Mouse (Mus musculus) kidney, embryonic 16.5 days (tissue): ENCODE data around the gene Olfr315. TPM values are rescaled to one million over a fixed set of nuclear protein-coding genes. Genes with fewer than 3 reads are reported as not detected.
"Not testable (repeated sequence)": the region's sequence is repeated elsewhere in the genome, so short reads cannot be mapped to it uniquely, and the experiment has no call there.

Source experiments
- ATAC-seq: fragments of 200-750 bp; cut with Nextera tagmentation; 2 replicates; pipeline ENCODE4 v1.8.0; 2017; ENCODE audit warnings: moderate TSS enrichment; ENCODE audit not compliant: low FRiP score, low TSS enrichment
- H3K27ac ChIP-seq: fragments of 300-500 bp; sonication (generic); 2 replicates; pipeline ENCODE4 v1.5.1; 2014; ENCODE audit warnings: low read length
- H3K27me3 ChIP-seq: fragments of 300-500 bp; sonication (generic); 2 replicates; pipeline ENCODE4 v1.6.1; 2014; ENCODE audit warnings: low read length, control low read depth, mixed read lengths; ENCODE audit not compliant: insufficient read depth
- H3K36me3 ChIP-seq: fragments of 300-500 bp; sonication (generic); 2 replicates; pipeline ENCODE4 v1.6.1; 2014; ENCODE audit warnings: low read length, control low read depth, mixed read lengths; ENCODE audit not compliant: insufficient read depth
- H3K4me1 ChIP-seq: fragments of 300-500 bp; sonication (generic); 2 replicates; pipeline ENCODE4 v1.6.1; 2014; ENCODE audit warnings: low read length, control low read depth, mixed read lengths; ENCODE audit not compliant: insufficient read depth
- H3K4me2 ChIP-seq: fragments of 300-500 bp; sonication (generic); replicated peaks from 2 replicates; pipeline ENCODE4 v1.6.1; 2014; ENCODE audit warnings: low read depth, low read length
- H3K4me3 ChIP-seq: fragments of 300-500 bp; sonication (generic); 2 replicates; pipeline ENCODE4 v1.5.1; 2014; ENCODE audit warnings: mild to moderate bottlenecking, low read length
- H3K9ac ChIP-seq: fragments of 300-500 bp; sonication (generic); replicated peaks from 2 replicates; pipeline ENCODE4 v1.6.1; 2014; ENCODE audit warnings: low read length
- H3K9me3 ChIP-seq: fragments of 300-500 bp; sonication (generic); 2 replicates; pipeline ENCODE4 v1.6.1; 2016; ENCODE audit warnings: low read length, control low read depth
- WGBS: fragments of 180-500 bp; shearing (Covaris S2); extraction: QIAGEN DNeasy Blood & Tissue Kit; methylation state at CpG from one replicate; pipeline ENCODE4 v1.1.7; 2014; 5-methylcytosine and 5-hydroxymethylcytosine counted together
- polyA plus RNA-seq: library from polyadenylated mRNA; unstranded; fragments of >200 nt; fragmentation: Nextera tagmentation; extraction: Ambion mirVana; gene quantifications from 2 replicates; pipeline ENCODE4 v1.2.1, GENCODE M21; 2015

Gene Olfr315
- polyA plus RNA-seq, 1 experiment from 2014 or later, result not detected

DNA sequence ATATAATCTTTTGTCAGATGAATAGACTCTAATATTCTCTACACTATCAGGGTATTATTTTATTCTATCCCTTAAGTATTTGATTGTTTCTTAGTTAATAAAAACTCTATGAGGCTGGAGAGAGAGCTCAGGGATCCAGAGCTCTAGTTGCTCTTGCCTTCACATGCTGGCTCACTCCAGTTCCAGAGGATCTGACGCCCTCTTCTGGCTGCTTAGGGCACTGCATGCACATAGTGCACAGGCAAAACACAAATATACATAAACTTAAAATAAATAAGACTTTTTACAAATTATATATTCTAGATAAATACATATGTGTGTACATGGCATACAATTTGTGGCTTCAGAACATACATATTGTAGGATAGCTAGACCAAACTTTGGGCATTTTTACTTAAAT lies 39.0 kb downstream of the Olfr315 start:
- no peaks in the 10 kb centered on the region for H3K27me3 ChIP-seq
- no peak overlapping the region for H3K9ac ChIP-seq
- H3K27ac ChIP-seq, result no peak overlapping the region
- no peak overlapping the region for H3K4me2 ChIP-seq
- 0% methylated on average over 1 of the region's 1 CpGs for WGBS
- no peaks in the 10 kb centered on the region for H3K9me3 ChIP-seq
- H3K36me3 ChIP-seq, result no peaks in the 10 kb centered on the region
- H3K4me3 ChIP-seq, result no peak overlapping the region
- no peaks in the 10 kb centered on the region for H3K4me1 ChIP-seq
- no peak for ATAC-seq

DNA sequence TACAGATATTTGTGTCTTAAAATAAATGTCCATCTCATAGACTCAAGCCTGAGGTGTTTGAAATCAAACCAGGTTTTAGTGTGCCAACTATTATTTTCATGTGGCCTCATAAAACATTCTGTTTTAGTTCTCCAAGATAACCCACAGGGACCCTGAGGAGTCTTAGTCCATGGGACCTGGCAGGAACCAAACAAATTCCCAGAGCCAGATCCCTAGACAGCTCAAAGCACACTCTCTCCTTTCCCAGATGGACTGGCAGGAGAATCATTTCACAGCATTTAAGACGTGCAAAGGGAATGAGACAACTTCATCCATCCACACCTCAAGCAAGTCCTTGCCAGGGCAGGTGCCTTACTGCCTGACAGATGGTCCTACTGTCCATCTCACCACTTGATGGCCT lies 41.7 kb downstream of the Olfr315 start, which contains the start of gene Olfr313:
Gene Olfr313, plus strand, starts transcription at position 301 of the 400 bp plus-strand sequence.
- H3K4me2 ChIP-seq, H3K36me3 ChIP-seq, H3K4me3 ChIP-seq, H3K27ac ChIP-seq, H3K9me3 ChIP-seq, H3K27me3 ChIP-seq, H3K9ac ChIP-seq, H3K4me1 ChIP-seq, ATAC-seq: not testable (repeated sequence)
- WGBS, result 64% methylated on average over 1 of the region's 1 CpGs

DNA sequence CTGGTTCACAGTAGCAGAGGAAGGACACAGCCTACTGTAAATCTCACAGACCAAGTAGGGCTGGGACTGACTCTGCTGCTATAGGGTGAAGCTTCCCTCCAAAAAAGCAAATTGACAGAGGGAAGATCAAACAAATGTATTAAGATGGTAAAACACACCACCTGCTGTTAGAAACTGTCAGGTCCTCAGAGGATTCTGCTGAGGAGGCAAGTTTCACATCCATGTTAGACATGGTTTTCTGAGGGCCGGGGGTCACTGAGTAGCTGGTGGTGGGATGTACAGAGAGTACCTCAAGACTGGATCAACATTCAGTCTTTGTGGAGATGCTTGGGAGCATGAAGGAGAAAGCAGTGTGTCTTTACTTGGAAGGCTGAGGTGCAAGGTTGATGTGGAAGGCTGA lies 42.7 kb downstream of the Olfr315 start:
- ATAC-seq, result no peak

DNA sequence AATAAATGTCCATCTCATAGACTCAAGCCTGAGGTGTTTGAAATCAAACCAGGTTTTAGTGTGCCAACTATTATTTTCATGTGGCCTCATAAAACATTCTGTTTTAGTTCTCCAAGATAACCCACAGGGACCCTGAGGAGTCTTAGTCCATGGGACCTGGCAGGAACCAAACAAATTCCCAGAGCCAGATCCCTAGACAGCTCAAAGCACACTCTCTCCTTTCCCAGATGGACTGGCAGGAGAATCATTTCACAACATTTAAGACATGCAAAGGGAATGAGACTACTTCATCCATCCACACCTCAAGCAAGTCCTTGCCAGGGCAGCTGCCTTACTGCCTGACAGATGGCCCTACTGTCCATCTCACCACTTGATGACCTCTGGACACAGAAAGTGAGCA lies 55.9 kb downstream of the Olfr315 start, which contains the start of gene Olfr312:
Gene Olfr312, plus strand, starts transcription at position 301 of the 400 bp plus-strand sequence.
- H3K27me3 ChIP-seq, H3K9ac ChIP-seq, H3K36me3 ChIP-seq, H3K4me1 ChIP-seq, H3K9me3 ChIP-seq, H3K4me2 ChIP-seq, H3K27ac ChIP-seq, ATAC-seq, H3K4me3 ChIP-seq: not testable (repeated sequence)

More for the DNA sequence above, 42.7 kb downstream of the Olfr315 start:
- Histone ChIP-seq H3K4me3 (no peak overlapping the region), H3K36me3 (no peaks in the 10 kb centered on the region), H3K4me2 (no peak overlapping the region), H3K4me1 (no peaks in the 10 kb centered on the region), H3K9me3 (no peaks in the 10 kb centered on the region), H3K9ac (no peak overlapping the region), H3K27me3 (no peaks in the 10 kb centered on the region), H3K27ac (no peak overlapping the region)
- 79% methylated on average over 1 of the region's 1 CpGs for WGBS

DNA sequence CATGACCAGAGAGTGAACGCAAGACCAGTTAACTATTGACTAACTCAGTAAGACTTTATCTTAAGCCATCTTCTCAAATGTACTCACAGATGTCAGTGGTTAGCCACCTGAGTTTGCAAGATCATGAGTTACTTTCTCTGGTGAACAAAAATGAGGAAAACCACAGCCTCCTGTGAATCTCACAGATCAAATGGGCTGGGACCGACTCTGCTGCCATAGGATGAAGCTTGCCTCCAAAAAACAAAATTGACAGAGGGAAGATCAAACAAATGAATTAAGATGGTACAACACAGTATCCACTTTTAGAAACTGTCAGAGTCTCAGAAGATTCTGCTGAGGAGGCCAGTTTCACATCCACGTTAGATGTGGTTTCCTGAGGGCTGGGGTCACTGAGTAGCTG lies 56.8 kb downstream of the Olfr315 start:
- no peak for ATAC-seq
- H3K4me2 ChIP-seq, result no peak overlapping the region
- no peak overlapping the region for H3K27ac ChIP-seq
- H3K4me1 ChIP-seq, result no peaks in the 10 kb centered on the region
- H3K9ac ChIP-seq, result no peak overlapping the region
- no peaks in the 10 kb centered on the region for H3K36me3 ChIP-seq
- no peak overlapping the region for H3K4me3 ChIP-seq
- no peaks in the 10 kb centered on the region for H3K9me3 ChIP-seq
- WGBS, result 81% methylated on average over 3 of the region's 3 CpGs
- H3K27me3 ChIP-seq, result no peaks in the 10 kb centered on the region

Other genes with a start within 250 kb of the Olfr315 start
- gene Olfr330, start 238.4 kb upstream of the Olfr315 start, polyA plus RNA-seq, result not detected in 2 replicates
- not detected in 2 replicates for gene Olfr329-ps, start 226.8 kb upstream of the Olfr315 start, polyA plus RNA-seq
- 0.14 TPM in 1 of 2 replicates, not detected in the other for gene Olfr328, start 217.6 kb upstream of the Olfr315 start, polyA plus RNA-seq
- not detected in 2 replicates for gene Olfr224, start 202.6 kb upstream of the Olfr315 start, polyA plus RNA-seq
- not detected in 2 replicates for gene Olfr325, start 195.5 kb upstream of the Olfr315 start, polyA plus RNA-seq
- gene Olfr324, start 178.1 kb upstream of the Olfr315 start, polyA plus RNA-seq, result not detected in 2 replicates
- not detected in 2 replicates for gene 2210407C18Rik, start 157.1 kb upstream of the Olfr315 start, polyA plus RNA-seq
- not detected in 2 replicates for gene Olfr323, start 142.7 kb upstream of the Olfr315 start, polyA plus RNA-seq
- gene Trim58, start 132.7 kb upstream of the Olfr315 start, polyA plus RNA-seq, result 0.10 TPM in 1 of 2 replicates, not detected in the other
- gene Olfr322, start 114.4 kb upstream of the Olfr315 start, polyA plus RNA-seq, result 0.04 and 0.12 TPM in 2 replicates
- 0.05 TPM in 1 of 2 replicates, not detected in the other for gene Olfr320, start 92.1 kb upstream of the Olfr315 start, polyA plus RNA-seq
- gene Olfr319, start 74.0 kb upstream of the Olfr315 start, polyA plus RNA-seq, result not detected in 2 replicates
- not detected in 2 replicates for gene Olfr318, start 49.2 kb upstream of the Olfr315 start, polyA plus RNA-seq
- not detected in 2 replicates for gene Olfr317, start 34.0 kb upstream of the Olfr315 start, polyA plus RNA-seq
- gene Olfr316, start 20.5 kb upstream of the Olfr315 start, polyA plus RNA-seq, result not detected in 2 replicates
- not detected in 2 replicates for gene Olfr314, start 9.8 kb downstream of the Olfr315 start, polyA plus RNA-seq
- gene Fam183b, start 28.8 kb downstream of the Olfr315 start, polyA plus RNA-seq, result 0.31 and 0.85 TPM in 2 replicates
- gene Olfr313, start 41.8 kb downstream of the Olfr315 start, polyA plus RNA-seq, result not detected in 2 replicates
- gene Olfr312, start 56.0 kb downstream of the Olfr315 start, polyA plus RNA-seq, result not detected in 2 replicates
- not detected in 2 replicates for gene Olfr311, start 66.1 kb downstream of the Olfr315 start, polyA plus RNA-seq
- gene Gm12258, start 74.0 kb downstream of the Olfr315 start, polyA plus RNA-seq, result 10.2 and 10.6 TPM in 2 replicates
- gene 2810021J22Rik, start 94.0 kb downstream of the Olfr315 start, polyA plus RNA-seq, result 9.1 and 9.4 TPM in 2 replicates
- gene Zfp39, start 131.0 kb downstream of the Olfr315 start, polyA plus RNA-seq, result 6.0 and 7.3 TPM in 2 replicates
- 0.10 TPM in 1 of 2 replicates, not detected in the other for gene Btnl10, start 144.7 kb downstream of the Olfr315 start, polyA plus RNA-seq
- gene Rnf187, start 165.7 kb downstream of the Olfr315 start, polyA plus RNA-seq, result 217 and 219 TPM in 2 replicates
- gene Hist3h2ba, start 175.7 kb downstream of the Olfr315 start, polyA plus RNA-seq, result 93.4 and 93.5 TPM in 2 replicates
- 39.5 and 39.7 TPM in 2 replicates for gene Hist3h2a, start 181.5 kb downstream of the Olfr315 start, polyA plus RNA-seq
- gene Trim17, start 181.5 kb downstream of the Olfr315 start, polyA plus RNA-seq, result 0.42 and 0.64 TPM in 2 replicates
- 22.9 and 25.9 TPM in 2 replicates for gene Trim11, start 204.9 kb downstream of the Olfr315 start, polyA plus RNA-seq